Mouse (Mus musculus) MEL (cell line): Measurements from ENCODE around the gene Grifin. TPM values are rescaled to one million over a fixed set of nuclear protein-coding genes. Genes with fewer than 3 reads are reported as not detected.

Experiments
- DNase-seq: peaks from one replicate; pipeline ENCODE4 v3.0.0; 2011; ENCODE audit warnings: low read depth, low spot score
- H3K27ac ChIP-seq: 2 replicates; pipeline ENCODE4 v1.5.1; 2012; ENCODE audit warnings: low read depth, mild to moderate bottlenecking, control low read depth, low read length, moderate library complexity; ENCODE audit not compliant: control insufficient read depth
- H3K27me3 ChIP-seq, 2 experiments: fragments of 150-350 bp in 1 of 2; sonication (generic) in 1 of 2; 2 replicates each; pipeline ENCODE4 v1.6.1; 2012; ENCODE audit warnings: low read length in 2 of 2, mild to moderate bottlenecking in 2 of 2, improper control_type of control experiment in 1 of 2, moderate library complexity in 1 of 2; ENCODE audit not compliant: insufficient read depth in 2 of 2, control insufficient read depth in 1 of 2
- H3K36me3 ChIP-seq, 2 experiments: 2 replicates each; pipeline ENCODE4 v1.6.1; 2012 to 2014; ENCODE audit warnings: low read length in 2 of 2, improper control_type of control experiment in 1 of 2, inconsistent platforms in 1 of 2, mild to moderate bottlenecking in 1 of 2; ENCODE audit not compliant: insufficient read depth in 2 of 2, control insufficient read depth in 1 of 2
- H3K4me1 ChIP-seq, 2 experiments: fragments of 150-350 bp in 1 of 2; sonication (generic) in 1 of 2; 2 replicates each; pipeline ENCODE4 v1.6.1; 2012; ENCODE audit warnings: low read length in 2 of 2, improper control_type of control experiment in 1 of 2, mild to moderate bottlenecking in 1 of 2; ENCODE audit not compliant: insufficient read depth in 2 of 2, control insufficient read depth in 1 of 2
- H3K4me3 ChIP-seq, 2 experiments: fragments of 150-350 bp in 1 of 2; sonication (generic) in 1 of 2; 2 replicates each; pipeline ENCODE4 v1.5.1; 2012; ENCODE audit warnings: low read depth in 2 of 2, low read length in 2 of 2, mild to moderate bottlenecking in 2 of 2, moderate library complexity in 2 of 2, control low read depth in 1 of 2, improper control_type of control experiment in 1 of 2; ENCODE audit not compliant: control insufficient read depth in 1 of 2, insufficient read depth in 1 of 2
- H3K79me2 ChIP-seq: 2 replicates; pipeline ENCODE4 v1.6.1; 2012; ENCODE audit warnings: mild to moderate bottlenecking, low read length, moderate library complexity; ENCODE audit not compliant: control insufficient read depth, poor library complexity, insufficient read depth
- H3K9ac ChIP-seq: 2 replicates; pipeline ENCODE4 v1.6.1; 2012; ENCODE audit warnings: low read depth, mild to moderate bottlenecking, control low read depth, low read length, moderate library complexity; ENCODE audit not compliant: control insufficient read depth, poor library complexity, severe bottlenecking
- H3K9me3 ChIP-seq: fragments of 150-350 bp; sonication (generic); replicated peaks from 2 replicates; pipeline ENCODE4 v1.6.1; 2012; ENCODE audit warnings: mild to moderate bottlenecking, low read length, improper control_type of control experiment, moderate library complexity; ENCODE audit not compliant: insufficient read depth
- CHD1 ChIP-seq: IDR thresholded peaks from 2 replicates; pipeline ENCODE4 v1.6.1; 2012; ENCODE audit warnings: low read depth, mild to moderate bottlenecking, inconsistent platforms, low read length, improper control_type of control experiment
- CHD2 ChIP-seq: IDR thresholded peaks from 2 replicates; pipeline ENCODE4 v1.6.1; 2011; ENCODE audit warnings: low read length, improper control_type of control experiment
- CTCF ChIP-seq, 3 experiments: IDR thresholded peaks in 2 of 3; conservative IDR thresholded peaks in 1 of 3; 2 replicates each; pipeline ENCODE4 v1.5.1; 2011 to 2012; ENCODE audit warnings: low read length in 3 of 3, low read depth in 2 of 3, mild to moderate bottlenecking in 2 of 3, improper control_type of control experiment in 1 of 3, inconsistent platforms in 1 of 3, mixed read lengths in 1 of 3, moderate library complexity in 1 of 3; ENCODE audit not compliant: control insufficient read depth in 1 of 3, insufficient read depth in 1 of 3, poor library complexity in 1 of 3, severe bottlenecking in 1 of 3
- ELF1 ChIP-seq: IDR thresholded peaks from 2 replicates; pipeline ENCODE4 v1.6.1; 2014; ENCODE audit warnings: low read depth, mild to moderate bottlenecking, inconsistent platforms, low read length, improper control_type of control experiment, moderate library complexity
- EP300 ChIP-seq, 2 experiments: IDR thresholded peaks; 2 replicates each; pipeline ENCODE4 v1.6.1; 2011; ENCODE audit warnings: improper control_type of control experiment in 2 of 2, low read length in 2 of 2, low read depth in 1 of 2, mild to moderate bottlenecking in 1 of 2
- ETS1 ChIP-seq: IDR thresholded peaks from 2 replicates; pipeline ENCODE4 v1.6.1; 2012; ENCODE audit warnings: low read depth, mild to moderate bottlenecking, inconsistent platforms, low read length, improper control_type of control experiment, moderate library complexity
- GATA1 ChIP-seq: IDR thresholded peaks from 2 replicates; pipeline ENCODE4 v1.6.1; 2011; ENCODE audit warnings: low read depth, low read length, improper control_type of control experiment
- JUND ChIP-seq: IDR thresholded peaks from 2 replicates; pipeline ENCODE4 v1.6.1; 2011; ENCODE audit warnings: low read depth, mild to moderate bottlenecking, improper control_type of control experiment, low read length
- MAFK ChIP-seq: IDR thresholded peaks from 2 replicates; pipeline ENCODE4 v1.6.1; 2011; ENCODE audit warnings: low read depth, mild to moderate bottlenecking, low read length, improper control_type of control experiment, borderline replicate concordance
- MAX ChIP-seq: IDR thresholded peaks from 2 replicates; pipeline ENCODE4 v1.6.1; 2011; ENCODE audit warnings: low read length, improper control_type of control experiment
- MEF2A ChIP-seq: IDR thresholded peaks from 2 replicates; pipeline ENCODE4 v1.6.1; 2014; ENCODE audit warnings: low read depth, mild to moderate bottlenecking, inconsistent platforms, low read length, improper control_type of control experiment; ENCODE audit not compliant: poor library complexity, insufficient replicate concordance, severe bottlenecking; ENCODE audit errors: extremely low read depth
- MXI1 ChIP-seq: IDR thresholded peaks from 2 replicates; pipeline ENCODE4 v1.6.1; 2011; ENCODE audit warnings: mild to moderate bottlenecking, low read depth, low read length, improper control_type of control experiment
- MYB ChIP-seq: IDR thresholded peaks from 2 replicates; pipeline ENCODE4 v1.6.1; 2011; ENCODE audit warnings: mild to moderate bottlenecking, low read depth, low read length, improper control_type of control experiment
- NRF1 ChIP-seq: IDR thresholded peaks from 2 replicates; pipeline ENCODE4 v1.6.1; 2014; ENCODE audit warnings: low read depth, mild to moderate bottlenecking, inconsistent platforms, low read length, improper control_type of control experiment, moderate library complexity; ENCODE audit not compliant: poor library complexity, insufficient read depth, severe bottlenecking
- POLR2A ChIP-seq, 2 experiments: IDR thresholded peaks; 2 replicates each; pipeline ENCODE4 v1.6.1; 2011 to 2012; ENCODE audit warnings: low read length in 2 of 2, mild to moderate bottlenecking in 2 of 2, control low read depth in 1 of 2, improper control_type of control experiment in 1 of 2, low read depth in 1 of 2, moderate library complexity in 1 of 2; ENCODE audit not compliant: control insufficient read depth in 1 of 2, insufficient read depth in 1 of 2, poor library complexity in 1 of 2
- RAD21 ChIP-seq: IDR thresholded peaks from 2 replicates; pipeline ENCODE4 v1.6.1; 2011; ENCODE audit warnings: mild to moderate bottlenecking, low read depth, low read length, improper control_type of control experiment
- RCOR1 ChIP-seq: IDR thresholded peaks from 2 replicates; pipeline ENCODE4 v1.6.1; 2012; ENCODE audit warnings: low read depth, mild to moderate bottlenecking, inconsistent platforms, low read length, improper control_type of control experiment
- SMC3 ChIP-seq: IDR thresholded peaks from 2 replicates; pipeline ENCODE4 v1.6.1; 2011; ENCODE audit warnings: low read depth, low read length, improper control_type of control experiment
- TAL1 ChIP-seq: IDR thresholded peaks from 2 replicates; pipeline ENCODE4 v1.6.1; 2012; ENCODE audit warnings: mild to moderate bottlenecking, inconsistent platforms, low read length, moderate library complexity, mixed read lengths
- TCF12 ChIP-seq: IDR thresholded peaks from 2 replicates; pipeline ENCODE4 v1.6.1; 2014; ENCODE audit warnings: low read depth, mild to moderate bottlenecking, inconsistent platforms, low read length, improper control_type of control experiment, moderate library complexity
- polyA plus RNA-seq, 2 experiments: library from polyadenylated mRNA; stranded (reverse) in 1 of 2; unstranded in 1 of 2; fragments of >175 nt in 1 of 2; fragments of >200 nt in 1 of 2; gene quantifications; 2 replicates each; pipeline versions ENCODE4 v1.2.1 to v1.2.4; 2012; ENCODE audit warnings: low replicate concordance in 2 of 2, low read depth in 1 of 2; ENCODE audit not compliant: insufficient read length in 2 of 2, insufficient read depth in 1 of 2, missing spikeins in 1 of 2
- total RNA-seq: library from RNA; depleted of rRNA; stranded (reverse); fragments of 300-350 nt; gene quantifications from 2 replicates; pipeline ENCODE4 v1.2.3, GENCODE M21; 2012

The Grifin gene
- total and polyA plus RNA-seq, 3 experiments: 0.32 TPM; not detected in 2

DNA sequence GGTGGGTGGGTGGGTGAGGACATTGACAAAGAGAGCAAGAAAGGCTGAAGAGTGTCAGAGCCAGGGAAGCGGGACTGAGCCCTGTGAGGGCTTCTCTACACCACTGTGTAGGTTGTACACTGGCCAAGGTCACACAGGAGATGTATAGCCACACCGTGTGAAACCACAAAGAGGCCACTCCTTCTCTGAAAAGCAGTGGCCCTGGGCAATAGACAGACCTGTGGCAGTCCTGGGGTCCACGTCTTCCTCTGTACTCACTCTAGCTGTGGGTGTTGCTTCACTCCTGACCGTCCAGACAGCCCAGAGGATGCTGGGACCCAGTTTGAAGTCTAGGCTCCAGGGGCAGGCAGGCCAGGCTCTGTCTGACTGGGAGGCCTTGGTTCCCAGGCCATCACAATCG, 30.0 kb upstream of the Grifin start:
- Histone ChIP-seq H3K79me2 (no peaks in the 10 kb centered on the region), H3K9ac (no peak overlapping the region), H3K27ac (no peak overlapping the region), H3K4me3 (no peak overlapping the region), H3K36me3 (no peaks in the 10 kb centered on the region; a peak in 1 of 4 replicates), H3K27me3 (no peaks in the 10 kb centered on the region), H3K9me3 (no peaks in the 10 kb centered on the region), H3K4me1 (peaks cover 4 to 20% of the 10 kb centered on the region in 2 experiments)
- TF ChIP-seq NRF1: no peak
- no peak for TF ChIP-seq JUND
- TF ChIP-seq MAX: no peak
- TF ChIP-seq ELF1: no peak
- TF ChIP-seq CHD2: no peak
- TF ChIP-seq MAFK: no peak
- no peak for TF ChIP-seq MXI1
- TF ChIP-seq RCOR1: no peak
- TF ChIP-seq RAD21: no peak
- TF ChIP-seq EP300 (IDR thresholded peaks at IDR 0.05; ENCODE audit: low read depth in 1 of 2, low read length in 2 of 2): no peak
- TF ChIP-seq CTCF (IDR thresholded peaks at IDR 0.05 in 2 of 3, conservative IDR thresholded peaks at IDR 0.05 in 1 of 3; ENCODE audit: control insufficient read depth in 1 of 3, insufficient read depth in 1 of 3, low read depth in 2 of 3, low read length in 3 of 3, poor library complexity in 1 of 3, severe bottlenecking in 1 of 3): no peak
- no peak for TF ChIP-seq POLR2A (IDR thresholded peaks at IDR 0.05; ENCODE audit: control insufficient read depth in 1 of 2, insufficient read depth in 1 of 2, low read depth in 1 of 2, low read length in 2 of 2, poor library complexity in 1 of 2)
- no peak for TF ChIP-seq SMC3
- no peak for TF ChIP-seq TAL1
- no peak for DNase-seq

DNA sequence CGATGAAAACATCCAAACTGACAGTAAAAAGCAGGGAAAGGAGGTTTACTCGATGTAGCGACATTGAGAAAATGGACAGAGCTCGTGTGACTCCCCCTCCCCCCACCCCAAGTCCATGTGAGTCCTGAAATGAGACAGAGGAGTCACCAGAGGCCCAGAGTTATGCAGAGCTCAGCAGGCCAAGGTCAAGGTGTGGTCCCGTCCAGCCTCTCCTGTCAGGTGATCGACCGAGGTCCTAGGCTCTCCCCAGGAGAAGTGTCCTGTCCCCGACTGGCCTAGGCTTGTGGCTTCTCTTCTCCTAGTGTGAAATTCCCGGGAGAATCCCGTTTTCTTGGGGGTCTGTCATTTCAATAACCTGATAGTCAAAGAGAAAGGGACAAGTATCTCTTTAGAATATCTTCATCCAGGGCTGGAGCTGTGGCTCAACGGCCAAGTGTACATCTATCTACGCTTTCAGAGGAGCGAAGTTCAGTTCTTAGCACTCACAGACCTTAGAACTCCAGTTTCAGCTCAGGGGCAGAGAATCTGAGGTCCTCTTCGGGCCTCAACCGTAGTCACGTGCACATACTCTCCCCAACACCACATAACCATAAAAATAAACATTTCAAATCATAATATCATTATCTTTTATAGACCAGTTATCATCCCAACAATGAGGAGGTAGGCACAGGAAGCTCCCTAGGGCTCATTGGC, 24.4 kb upstream of the Grifin start:
- Histone ChIP-seq H3K79me2 (no peaks in the 10 kb centered on the region), H3K4me1 (no peaks in the 10 kb centered on the region), H3K36me3 (no peaks in the 10 kb centered on the region), H3K9ac (no peak overlapping the region), H3K27ac (no peak overlapping the region), H3K9me3 (no peaks in the 10 kb centered on the region), H3K27me3 (no peaks in the 10 kb centered on the region; a peak in 1 of 4 replicates), H3K4me3 (no peak overlapping the region)
- DNase-seq: no peak
- TF ChIP-seq MYB (no peak), EP300 (IDR thresholded peaks at IDR 0.05; ENCODE audit: low read depth in 1 of 2, low read length in 2 of 2) (no peak), TCF12 (no peak), CHD1 (no peak), NRF1 (no peak), MEF2A (no peak), ETS1 (no peak), SMC3 (no peak), GATA1 (no peak)
